Mouse (Mus musculus) hindbrain, embryonic 10.5 days (tissue): ENCODE results near the gene Gm10031. TPM values are rescaled to one million over a fixed set of nuclear protein-coding genes. Genes with fewer than 3 reads are reported as not detected.
"Not testable (repeated sequence)": the region's sequence is repeated elsewhere in the genome, so short reads cannot be mapped to it uniquely, and the experiment has no call there.

Experiments used
- DNase-seq: peaks from one replicate; pipeline ENCODE4 v3.0.0-alpha.2; 2017; ENCODE audit warnings: low spot score
- H3K27ac ChIP-seq: fragments of 300-500 bp; sonication (generic); 2 replicates; pipeline ENCODE4 v1.5.1; 2016; ENCODE audit warnings: mild to moderate bottlenecking, moderate library complexity
- H3K27me3 ChIP-seq: fragments of 300-500 bp; sonication (generic); 2 replicates; pipeline ENCODE4 v1.6.1; 2016; ENCODE audit warnings: mild to moderate bottlenecking; ENCODE audit not compliant: poor library complexity, insufficient read depth, severe bottlenecking
- H3K36me3 ChIP-seq: fragments of 300-500 bp; sonication (generic); 2 replicates; pipeline ENCODE4 v1.6.1; 2016; ENCODE audit warnings: mild to moderate bottlenecking, moderate library complexity
- H3K4me1 ChIP-seq: fragments of 300-500 bp; sonication (generic); replicated peaks from 2 replicates; pipeline ENCODE4 v1.6.1; 2016; ENCODE audit warnings: mild to moderate bottlenecking
- H3K4me3 ChIP-seq: fragments of 300-500 bp; sonication (generic); 2 replicates; pipeline ENCODE4 v1.5.1; 2016; ENCODE audit warnings: mild to moderate bottlenecking, moderate library complexity
- H3K9me3 ChIP-seq: fragments of 300-500 bp; sonication (generic); 2 replicates; pipeline ENCODE4 v1.6.1; 2016; ENCODE audit warnings: mild to moderate bottlenecking, moderate library complexity
- WGBS: fragments of 180-500 bp; shearing (Covaris S2); methylation state at CpG from one replicate; pipeline ENCODE4 v1.1.7; 2016; 5-methylcytosine and 5-hydroxymethylcytosine counted together
- polyA plus RNA-seq: library from polyadenylated mRNA; unstranded; fragments of >200 nt; fragmentation: Nextera tagmentation; extraction: Ambion mirVana; gene quantifications from 2 replicates; pipeline ENCODE4 v1.2.1, GENCODE M21; 2016

The Gm10031 gene
- polyA plus RNA-seq, result 0.35 and 0.54 TPM in 2 replicates

GRCm38 (mm10) chr1:156523842-156524241 lies at the start of gene Gm10031:
TSS of gene Gm10031 (plus strand) at chr1:156524012.
- DNase-seq, H3K36me3 ChIP-seq, H3K27ac ChIP-seq, H3K4me3 ChIP-seq, H3K4me1 ChIP-seq, H3K27me3 ChIP-seq, H3K9me3 ChIP-seq: not testable (repeated sequence)
- 92% methylated on average over 22 of the region's 22 CpGs for WGBS

GRCm38 (mm10) chr1:156474854-156475253 lies 49.0 kb upstream of the Gm10031 start:
- H3K27ac ChIP-seq, result no peak overlapping the region
- WGBS, result 39% methylated on average over 3 of the region's 3 CpGs
- peaks cover 21% of the 10 kb centered on the region for H3K4me1 ChIP-seq
- no peaks in the 10 kb centered on the region for H3K9me3 ChIP-seq
- H3K27me3 ChIP-seq, result peaks cover 6% of the 10 kb centered on the region
- H3K36me3 ChIP-seq, result peaks cover 3% of the 10 kb centered on the region; the same call in 1 of the 2 replicates
- no peak overlapping the region for H3K4me3 ChIP-seq
- DNase-seq, result no peak

DNA sequence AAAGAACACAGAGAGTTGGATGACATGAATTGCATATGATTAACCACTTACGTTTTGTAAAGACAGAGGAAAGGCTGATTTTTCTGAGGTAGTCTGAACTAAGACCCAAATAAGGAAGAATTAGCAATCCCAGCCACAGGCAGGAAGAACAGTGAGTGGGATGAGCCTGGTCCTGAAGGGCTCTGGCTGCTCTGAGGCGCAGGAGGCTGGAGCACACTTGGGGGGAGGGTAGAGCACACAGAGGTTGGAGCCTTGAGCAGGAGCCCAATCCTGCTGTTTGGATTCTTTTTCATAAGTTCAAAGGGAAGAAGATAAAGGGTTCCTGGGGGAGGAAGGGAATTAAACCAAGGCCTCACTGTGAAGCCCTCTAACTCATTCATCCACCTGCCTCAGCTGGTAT lies 47.8 kb upstream of the Gm10031 start:
- Histone ChIP-seq H3K9me3 (no peaks in the 10 kb centered on the region), H3K4me3 (no peak overlapping the region), H3K27me3 (peaks cover 6% of the 10 kb centered on the region), H3K27ac (no peak overlapping the region), H3K4me1 (peaks cover 21% of the 10 kb centered on the region), H3K36me3 (no peaks in the 10 kb centered on the region)
- 23% methylated on average over 2 of the region's 2 CpGs for WGBS
- DNase-seq, result no peak

GRCm38 (mm10) chr1:156476535-156476934 lies 47.3 kb upstream of the Gm10031 start:
- no peaks in the 10 kb centered on the region for H3K36me3 ChIP-seq
- no peaks in the 10 kb centered on the region for H3K9me3 ChIP-seq
- no peak overlapping the region for H3K27ac ChIP-seq
- 39% methylated on average over 7 of the region's 7 CpGs for WGBS
- H3K4me1 ChIP-seq, result peaks cover 21% of the 10 kb centered on the region
- H3K4me3 ChIP-seq, result no peak overlapping the region
- no peak for DNase-seq
- peaks cover 6% of the 10 kb centered on the region for H3K27me3 ChIP-seq

- WGBS, result 89% methylated on average over 3 of the region's 3 CpGs
- DNase-seq, result no peak
- Histone ChIP-seq H3K4me1 (no peaks in the 10 kb centered on the region), H3K9me3 (no peaks in the 10 kb centered on the region), H3K27me3 (peaks cover 6% of the 10 kb centered on the region), H3K4me3 (no peak overlapping the region), H3K27ac (no peak overlapping the region), H3K36me3 (no peaks in the 10 kb centered on the region)
Measured at GRCm38 (mm10) chr1:156481826-156482225, 42.0 kb upstream of the Gm10031 start.

GRCm38 (mm10) chr1:156487498-156487897 lies 36.3 kb upstream of the Gm10031 start:
- no peak for DNase-seq
- H3K27me3 ChIP-seq, result no peaks in the 10 kb centered on the region
- no peak overlapping the region for H3K27ac ChIP-seq
- WGBS, result 92% methylated on average over 7 of the region's 7 CpGs
- H3K36me3 ChIP-seq, result no peaks in the 10 kb centered on the region
- H3K9me3 ChIP-seq, result no peaks in the 10 kb centered on the region
- H3K4me1 ChIP-seq, result no peaks in the 10 kb centered on the region
- H3K4me3 ChIP-seq, result no peak overlapping the region

GRCm38 (mm10) chr1:156488031-156488430 lies 35.8 kb upstream of the Gm10031 start:
- no peaks in the 10 kb centered on the region for H3K27me3 ChIP-seq
- H3K36me3 ChIP-seq, result no peaks in the 10 kb centered on the region
- H3K27ac ChIP-seq, result no peak overlapping the region
- no peak overlapping the region for H3K4me3 ChIP-seq
- DNase-seq, result no peak
- H3K9me3 ChIP-seq, result no peaks in the 10 kb centered on the region
- WGBS, result 92% methylated on average over 5 of the region's 5 CpGs
- no peaks in the 10 kb centered on the region for H3K4me1 ChIP-seq

DNA sequence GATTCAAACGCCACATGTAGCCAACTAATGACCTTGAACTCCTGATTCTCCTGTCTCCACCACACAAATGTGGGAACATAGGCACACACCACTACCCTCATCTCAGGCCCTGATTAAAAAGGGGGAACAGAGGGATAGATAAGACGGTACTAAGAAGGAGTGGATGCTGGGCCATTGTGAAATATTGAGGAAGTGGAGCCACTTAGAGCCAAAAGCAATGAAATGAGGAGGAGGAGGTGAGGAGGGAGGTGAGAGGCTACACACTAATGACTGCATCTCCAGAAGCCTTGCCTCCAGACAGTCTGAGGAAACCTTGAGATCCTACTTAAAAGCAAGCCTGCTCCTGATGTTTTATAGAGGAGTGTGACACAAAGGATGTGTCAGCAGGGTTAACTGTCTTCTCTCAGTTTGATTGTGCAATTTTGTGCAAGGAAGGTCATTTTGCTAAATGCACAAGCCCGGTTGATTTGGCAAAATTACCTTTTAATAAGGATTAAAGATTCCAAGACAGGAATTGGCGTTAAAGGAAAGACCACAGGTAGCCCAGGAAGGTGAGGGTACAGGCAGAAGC lies 32.5 kb upstream of the Gm10031 start:
- no peak for DNase-seq
- H3K36me3 ChIP-seq, result no peaks in the 10 kb centered on the region
- H3K4me3 ChIP-seq, result no peak overlapping the region
- H3K27ac ChIP-seq, result no peak overlapping the region
- no peaks in the 10 kb centered on the region for H3K27me3 ChIP-seq
- no peaks in the 10 kb centered on the region for H3K4me1 ChIP-seq
- 90% methylated on average over 4 of the region's 4 CpGs for WGBS
- no peaks in the 10 kb centered on the region for H3K9me3 ChIP-seq

- WGBS, result 76% methylated on average over 8 of the region's 8 CpGs
- no peaks in the 10 kb centered on the region for H3K9me3 ChIP-seq
- no peak for DNase-seq
- H3K4me1 ChIP-seq, result no peaks in the 10 kb centered on the region
- no peaks in the 10 kb centered on the region for H3K27me3 ChIP-seq
- H3K4me3 ChIP-seq, result no peak overlapping the region
- H3K27ac ChIP-seq, result no peak overlapping the region
- H3K36me3 ChIP-seq, result no peaks in the 10 kb centered on the region
Measured at GRCm38 (mm10) chr1:156495025-156495424, 28.8 kb upstream of the Gm10031 start.

- no peak for DNase-seq
- Histone ChIP-seq H3K4me1 (no peaks in the 10 kb centered on the region), H3K27ac (no peak overlapping the region), H3K36me3 (no peaks in the 10 kb centered on the region), H3K27me3 (no peaks in the 10 kb centered on the region), H3K9me3 (no peaks in the 10 kb centered on the region), H3K4me3 (no peak overlapping the region)
- WGBS, result 83% methylated on average over 5 of the region's 5 CpGs
Measured at GRCm38 (mm10) chr1:156496910-156497309, 26.9 kb upstream of the Gm10031 start.

- no peak for DNase-seq
- H3K27me3 ChIP-seq, result no peaks in the 10 kb centered on the region
- 75% methylated on average over 5 of the region's 5 CpGs for WGBS
- H3K27ac ChIP-seq, result no peak overlapping the region
- H3K36me3 ChIP-seq, result no peaks in the 10 kb centered on the region
- no peaks in the 10 kb centered on the region for H3K4me1 ChIP-seq
- no peaks in the 10 kb centered on the region for H3K9me3 ChIP-seq
- no peak overlapping the region for H3K4me3 ChIP-seq
Measured at GRCm38 (mm10) chr1:156504945-156505523, 18.8 kb upstream of the Gm10031 start.

- no peaks in the 10 kb centered on the region for H3K9me3 ChIP-seq
- 88% methylated on average over 2 of the region's 2 CpGs for WGBS
- H3K36me3 ChIP-seq, result no peaks in the 10 kb centered on the region
- H3K27ac ChIP-seq, result no peak overlapping the region
- H3K4me1 ChIP-seq, result no peaks in the 10 kb centered on the region
- no peak overlapping the region for H3K4me3 ChIP-seq
- no peaks in the 10 kb centered on the region for H3K27me3 ChIP-seq
- DNase-seq, result no peak
Measured at GRCm38 (mm10) chr1:156505901-156506300, 17.9 kb upstream of the Gm10031 start.

DNA sequence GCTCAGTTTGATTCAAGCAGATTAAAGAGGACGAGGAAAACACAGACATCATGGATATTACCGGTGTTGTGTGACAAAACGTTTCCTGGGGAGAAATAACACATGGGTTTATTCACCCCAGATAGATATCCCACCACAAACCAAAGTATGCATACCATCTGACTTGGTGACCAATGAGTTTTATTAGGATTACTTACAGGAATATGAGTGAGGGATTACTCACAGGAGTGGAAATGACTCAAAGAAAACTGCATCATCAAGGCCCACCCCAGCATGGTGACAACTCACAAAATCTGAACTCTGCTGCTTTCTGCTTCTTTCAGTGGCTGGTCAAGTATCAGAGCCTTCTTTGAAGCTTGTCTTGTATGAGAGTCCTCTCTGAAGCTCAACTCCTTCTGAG lies 16.1 kb upstream of the Gm10031 start:
- WGBS, result 89% methylated on average over 3 of the region's 3 CpGs
- H3K9me3 ChIP-seq, result no peaks in the 10 kb centered on the region
- H3K27me3 ChIP-seq, result no peaks in the 10 kb centered on the region
- no peaks in the 10 kb centered on the region for H3K4me1 ChIP-seq
- H3K27ac ChIP-seq, result no peak overlapping the region
- no peak for DNase-seq
- H3K36me3 ChIP-seq, result no peaks in the 10 kb centered on the region
- no peak overlapping the region for H3K4me3 ChIP-seq
